Mouse (Mus musculus) MEL (cell line): ENCODE measurements around the gene Abtb1. TPM values are rescaled to one million over a fixed set of nuclear protein-coding genes. Genes with fewer than 3 reads are reported as not detected.

ENCODE experiments used
- DNase-seq: peaks from one replicate; pipeline ENCODE4 v3.0.0; 2011; ENCODE audit warnings: low read depth, low spot score
- H3K27ac ChIP-seq: 2 replicates; pipeline ENCODE4 v1.5.1; 2012; ENCODE audit warnings: low read depth, mild to moderate bottlenecking, control low read depth, low read length, moderate library complexity; ENCODE audit not compliant: control insufficient read depth
- H3K27me3 ChIP-seq, 2 experiments: fragments of 150-350 bp in 1 of 2; sonication (generic) in 1 of 2; 2 replicates each; pipeline ENCODE4 v1.6.1; 2012; ENCODE audit warnings: low read length in 2 of 2, mild to moderate bottlenecking in 2 of 2, improper control_type of control experiment in 1 of 2, moderate library complexity in 1 of 2; ENCODE audit not compliant: insufficient read depth in 2 of 2, control insufficient read depth in 1 of 2
- H3K36me3 ChIP-seq, 2 experiments: 2 replicates each; pipeline ENCODE4 v1.6.1; 2012 to 2014; ENCODE audit warnings: low read length in 2 of 2, improper control_type of control experiment in 1 of 2, inconsistent platforms in 1 of 2, mild to moderate bottlenecking in 1 of 2; ENCODE audit not compliant: insufficient read depth in 2 of 2, control insufficient read depth in 1 of 2
- H3K4me1 ChIP-seq, 2 experiments: fragments of 150-350 bp in 1 of 2; sonication (generic) in 1 of 2; 2 replicates each; pipeline ENCODE4 v1.6.1; 2012; ENCODE audit warnings: low read length in 2 of 2, improper control_type of control experiment in 1 of 2, mild to moderate bottlenecking in 1 of 2; ENCODE audit not compliant: insufficient read depth in 2 of 2, control insufficient read depth in 1 of 2
- H3K4me3 ChIP-seq, 2 experiments: fragments of 150-350 bp in 1 of 2; sonication (generic) in 1 of 2; 2 replicates each; pipeline ENCODE4 v1.5.1; 2012; ENCODE audit warnings: low read depth in 2 of 2, low read length in 2 of 2, mild to moderate bottlenecking in 2 of 2, moderate library complexity in 2 of 2, control low read depth in 1 of 2, improper control_type of control experiment in 1 of 2; ENCODE audit not compliant: control insufficient read depth in 1 of 2, insufficient read depth in 1 of 2
- H3K79me2 ChIP-seq: 2 replicates; pipeline ENCODE4 v1.6.1; 2012; ENCODE audit warnings: mild to moderate bottlenecking, low read length, moderate library complexity; ENCODE audit not compliant: control insufficient read depth, poor library complexity, insufficient read depth
- H3K9ac ChIP-seq: 2 replicates; pipeline ENCODE4 v1.6.1; 2012; ENCODE audit warnings: low read depth, mild to moderate bottlenecking, control low read depth, low read length, moderate library complexity; ENCODE audit not compliant: control insufficient read depth, poor library complexity, severe bottlenecking
- H3K9me3 ChIP-seq: fragments of 150-350 bp; sonication (generic); replicated peaks from 2 replicates; pipeline ENCODE4 v1.6.1; 2012; ENCODE audit warnings: mild to moderate bottlenecking, low read length, improper control_type of control experiment, moderate library complexity; ENCODE audit not compliant: insufficient read depth
- BHLHE40 ChIP-seq: IDR thresholded peaks from 2 replicates; pipeline ENCODE4 v1.6.1; 2012; ENCODE audit warnings: low read depth, mild to moderate bottlenecking, inconsistent platforms, low read length, improper control_type of control experiment, borderline replicate concordance
- CHD1 ChIP-seq: IDR thresholded peaks from 2 replicates; pipeline ENCODE4 v1.6.1; 2012; ENCODE audit warnings: low read depth, mild to moderate bottlenecking, inconsistent platforms, low read length, improper control_type of control experiment
- CHD2 ChIP-seq: IDR thresholded peaks from 2 replicates; pipeline ENCODE4 v1.6.1; 2011; ENCODE audit warnings: low read length, improper control_type of control experiment
- CTCF ChIP-seq, 3 experiments: IDR thresholded peaks in 2 of 3; conservative IDR thresholded peaks in 1 of 3; 2 replicates each; pipeline ENCODE4 v1.5.1; 2011 to 2012; ENCODE audit warnings: low read length in 3 of 3, low read depth in 2 of 3, mild to moderate bottlenecking in 2 of 3, improper control_type of control experiment in 1 of 3, inconsistent platforms in 1 of 3, mixed read lengths in 1 of 3, moderate library complexity in 1 of 3; ENCODE audit not compliant: control insufficient read depth in 1 of 3, insufficient read depth in 1 of 3, poor library complexity in 1 of 3, severe bottlenecking in 1 of 3
- ELF1 ChIP-seq: IDR thresholded peaks from 2 replicates; pipeline ENCODE4 v1.6.1; 2014; ENCODE audit warnings: low read depth, mild to moderate bottlenecking, inconsistent platforms, low read length, improper control_type of control experiment, moderate library complexity
- EP300 ChIP-seq, 2 experiments: IDR thresholded peaks; 2 replicates each; pipeline ENCODE4 v1.6.1; 2011; ENCODE audit warnings: improper control_type of control experiment in 2 of 2, low read length in 2 of 2, low read depth in 1 of 2, mild to moderate bottlenecking in 1 of 2
- ETS1 ChIP-seq: IDR thresholded peaks from 2 replicates; pipeline ENCODE4 v1.6.1; 2012; ENCODE audit warnings: low read depth, mild to moderate bottlenecking, inconsistent platforms, low read length, improper control_type of control experiment, moderate library complexity
- GATA1 ChIP-seq: IDR thresholded peaks from 2 replicates; pipeline ENCODE4 v1.6.1; 2011; ENCODE audit warnings: low read depth, low read length, improper control_type of control experiment
- HCFC1 ChIP-seq: IDR thresholded peaks from 2 replicates; pipeline ENCODE4 v1.6.1; 2012; ENCODE audit warnings: low read depth, mild to moderate bottlenecking, inconsistent platforms, low read length, improper control_type of control experiment, moderate library complexity
- JUND ChIP-seq: IDR thresholded peaks from 2 replicates; pipeline ENCODE4 v1.6.1; 2011; ENCODE audit warnings: low read depth, mild to moderate bottlenecking, improper control_type of control experiment, low read length
- MAFK ChIP-seq: IDR thresholded peaks from 2 replicates; pipeline ENCODE4 v1.6.1; 2011; ENCODE audit warnings: low read depth, mild to moderate bottlenecking, low read length, improper control_type of control experiment, borderline replicate concordance
- MAZ ChIP-seq: IDR thresholded peaks from 2 replicates; pipeline ENCODE4 v1.6.1; 2012; ENCODE audit warnings: low read depth, mild to moderate bottlenecking, inconsistent platforms, low read length, improper control_type of control experiment
- MXI1 ChIP-seq: IDR thresholded peaks from 2 replicates; pipeline ENCODE4 v1.6.1; 2011; ENCODE audit warnings: mild to moderate bottlenecking, low read depth, low read length, improper control_type of control experiment
- MYC ChIP-seq: IDR thresholded peaks from 2 replicates; pipeline ENCODE4 v1.6.1; 2011; ENCODE audit warnings: low read depth, mild to moderate bottlenecking, low read length, improper control_type of control experiment, moderate library complexity
- NELFE ChIP-seq: IDR thresholded peaks from 2 replicates; pipeline ENCODE4 v1.6.1; 2011; ENCODE audit warnings: low read depth, low read length, improper control_type of control experiment
- NRF1 ChIP-seq: IDR thresholded peaks from 2 replicates; pipeline ENCODE4 v1.6.1; 2014; ENCODE audit warnings: low read depth, mild to moderate bottlenecking, inconsistent platforms, low read length, improper control_type of control experiment, moderate library complexity; ENCODE audit not compliant: poor library complexity, insufficient read depth, severe bottlenecking
- POLR2AphosphoS2 ChIP-seq: IDR thresholded peaks from 2 replicates; pipeline ENCODE4 v1.6.1; 2011; ENCODE audit warnings: low read length, improper control_type of control experiment
- RAD21 ChIP-seq: IDR thresholded peaks from 2 replicates; pipeline ENCODE4 v1.6.1; 2011; ENCODE audit warnings: mild to moderate bottlenecking, low read depth, low read length, improper control_type of control experiment
- RCOR1 ChIP-seq: IDR thresholded peaks from 2 replicates; pipeline ENCODE4 v1.6.1; 2012; ENCODE audit warnings: low read depth, mild to moderate bottlenecking, inconsistent platforms, low read length, improper control_type of control experiment
- SIN3A ChIP-seq: IDR thresholded peaks from 2 replicates; pipeline ENCODE4 v1.6.1; 2012; ENCODE audit warnings: low read length, improper control_type of control experiment, inconsistent platforms
- SMC3 ChIP-seq: IDR thresholded peaks from 2 replicates; pipeline ENCODE4 v1.6.1; 2011; ENCODE audit warnings: low read depth, low read length, improper control_type of control experiment
- TAL1 ChIP-seq: IDR thresholded peaks from 2 replicates; pipeline ENCODE4 v1.6.1; 2012; ENCODE audit warnings: mild to moderate bottlenecking, inconsistent platforms, low read length, moderate library complexity, mixed read lengths
- TBP ChIP-seq: IDR thresholded peaks from 2 replicates; pipeline ENCODE4 v1.8.0; 2011; ENCODE audit warnings: low read depth, low read length, improper control_type of control experiment
- TCF12 ChIP-seq: IDR thresholded peaks from 2 replicates; pipeline ENCODE4 v1.6.1; 2014; ENCODE audit warnings: low read depth, mild to moderate bottlenecking, inconsistent platforms, low read length, improper control_type of control experiment, moderate library complexity
- UBTF ChIP-seq: IDR thresholded peaks from 2 replicates; pipeline ENCODE4 v1.6.1; 2012; ENCODE audit warnings: low read depth, mild to moderate bottlenecking, inconsistent platforms, low read length, improper control_type of control experiment, moderate library complexity, borderline replicate concordance; ENCODE audit not compliant: insufficient read depth
- USF1 ChIP-seq: IDR thresholded peaks from 2 replicates; pipeline ENCODE4 v1.6.1; 2014; ENCODE audit warnings: low read depth, mild to moderate bottlenecking, inconsistent platforms, low read length, improper control_type of control experiment, moderate library complexity
- USF2 ChIP-seq, 2 experiments: IDR thresholded peaks; 2 replicates each; pipeline ENCODE4 v1.6.1; 2011 to 2012; ENCODE audit warnings: improper control_type of control experiment in 2 of 2, low read length in 2 of 2, borderline replicate concordance in 1 of 2, inconsistent platforms in 1 of 2, low read depth in 1 of 2, mild to moderate bottlenecking in 1 of 2; ENCODE audit not compliant: insufficient read depth in 1 of 2
- ZKSCAN1 ChIP-seq: IDR thresholded peaks from 2 replicates; pipeline ENCODE4 v1.6.1; 2012; ENCODE audit warnings: low read depth, mild to moderate bottlenecking, inconsistent platforms, low read length, improper control_type of control experiment, moderate library complexity
- polyA plus RNA-seq, 2 experiments: library from polyadenylated mRNA; stranded (reverse) in 1 of 2; unstranded in 1 of 2; fragments of >175 nt in 1 of 2; fragments of >200 nt in 1 of 2; gene quantifications; 2 replicates each; pipeline versions ENCODE4 v1.2.1 to v1.2.4; 2012; ENCODE audit warnings: low replicate concordance in 2 of 2, low read depth in 1 of 2; ENCODE audit not compliant: insufficient read length in 2 of 2, insufficient read depth in 1 of 2, missing spikeins in 1 of 2
- total RNA-seq: library from RNA; depleted of rRNA; stranded (reverse); fragments of 300-350 nt; gene quantifications from 2 replicates; pipeline ENCODE4 v1.2.3, GENCODE M21; 2012

The Abtb1 gene
- total and polyA plus RNA-seq, 3 experiments: 7.4 to 16.9 TPM; not detected in 1

- no peak overlapping the region for H3K4me3 ChIP-seq
- TF ChIP-seq TAL1: no peak
- TF ChIP-seq RAD21: no peak
- TF ChIP-seq UBTF: no peak
- no peak for TF ChIP-seq MAZ
- TF ChIP-seq EP300 (IDR thresholded peaks at IDR 0.05; ENCODE audit: low read depth in 1 of 2, low read length in 2 of 2): no peak
- TF ChIP-seq POLR2AphosphoS2: no peak
- TF ChIP-seq NRF1: no peak
- TF ChIP-seq BHLHE40: no peak
- TF ChIP-seq SIN3A: no peak
- no peak for TF ChIP-seq ELF1
- no peak for TF ChIP-seq CHD2
- no peak for TF ChIP-seq ZKSCAN1
- no peak for TF ChIP-seq HCFC1
- TF ChIP-seq CHD1: no peak
- TF ChIP-seq RCOR1: no peak
- no peak for TF ChIP-seq TBP
- TF ChIP-seq SMC3: no peak
- no peak for TF ChIP-seq USF1
- TF ChIP-seq, all 39 proteins: peak for 0
- Histone ChIP-seq H3K4me1 (no peaks in the 10 kb centered on the region; a peak in 1 of 4 replicates), H3K79me2 (no peaks in the 10 kb centered on the region), H3K9me3 (no peaks in the 10 kb centered on the region), H3K27me3 (peaks cover 1 to 3% of the 10 kb centered on the region in 2 experiments; a peak in 2 of 4 replicates), H3K36me3 (no peaks in the 10 kb centered on the region), H3K27ac (no peak overlapping the region), H3K9ac (no peak overlapping the region)
- DNase-seq: no peak
Measured at GRCm38 (mm10) chr6:88816913-88817312, 24.9 kb downstream of the Abtb1 start.

- TF ChIP-seq TAL1 (no peak), RCOR1 (no peak), USF2 (IDR thresholded peaks at IDR 0.05; ENCODE audit: borderline replicate concordance in 1 of 2, insufficient read depth in 1 of 2, low read depth in 1 of 2, low read length in 2 of 2) (no peak), RAD21 (no peak), ETS1 (no peak), CTCF (IDR thresholded peaks at IDR 0.05 in 2 of 3, conservative IDR thresholded peaks at IDR 0.05 in 1 of 3; ENCODE audit: control insufficient read depth in 1 of 3, insufficient read depth in 1 of 3, low read depth in 2 of 3, low read length in 3 of 3, poor library complexity in 1 of 3, severe bottlenecking in 1 of 3) (no peak), SMC3 (no peak), MYC (no peak), NRF1 (no peak), TCF12 (no peak), JUND (no peak), MXI1 (no peak), MAFK (no peak), ZKSCAN1 (no peak), MAZ (no peak), NELFE (no peak), GATA1 (no peak)
- H3K27ac ChIP-seq: no peak overlapping the region
- H3K9me3 ChIP-seq: no peaks in the 10 kb centered on the region
- H3K4me3 ChIP-seq: no peak overlapping the region
- H3K79me2 ChIP-seq: no peaks in the 10 kb centered on the region
- no peaks in the 10 kb centered on the region for H3K36me3 ChIP-seq
- peaks cover 1 to 3% of the 10 kb centered on the region in 2 experiments; a peak in 3 of 4 replicates for H3K27me3 ChIP-seq
- H3K9ac ChIP-seq: no peak overlapping the region
- DNase-seq: no peak
- no peaks in the 10 kb centered on the region for H3K4me1 ChIP-seq
Measured at GRCm38 (mm10) chr6:88815489-88815888, 26.3 kb downstream of the Abtb1 start.
